Mouse (Mus musculus): ENCODE measurements around the gene Fbxl20. TPM values are rescaled to one million over a fixed set of nuclear protein-coding genes. Genes with fewer than 3 reads are reported as not detected.

Gene Fbxl20
- polyA plus RNA-seq, 1 experiment = 44.5 TPM

- TF ChIP-seq POLR2A (IDR thresholded peaks at IDR 0.05; ENCODE audit: insufficient read depth, low read length) (no peak), CTCF (IDR thresholded peaks at IDR 0.05; ENCODE audit: low read depth, low read length) (no peak), EP300 (IDR thresholded peaks at IDR 0.05; ENCODE audit: insufficient read depth, low read depth, low read length) (no peak)
- Histone ChIP-seq H3K4me1 (ENCODE audit: control insufficient read depth, insufficient read depth, low read length) (peaks cover 5% of the 10 kb centered on the region), H3K9me3 (replicated peaks; ENCODE audit: control insufficient read depth, insufficient read depth, low read length, poor library complexity, severe bottlenecking) (no peaks in the 10 kb centered on the region), H3K9ac (ENCODE audit: low read depth, poor library complexity, severe bottlenecking) (no peak overlapping the region), H3K36me3 (ENCODE audit: control insufficient read depth, insufficient read depth, low read length, poor library complexity, severe bottlenecking) (peaks cover 22% of the 10 kb centered on the region), H3K4me3 (ENCODE audit: low read depth, low read length) (no peak overlapping the region), H3K27me3 (ENCODE audit: control insufficient read depth, insufficient read depth, low read length, poor library complexity, severe bottlenecking) (no peaks in the 10 kb centered on the region), H3K27ac (ENCODE audit: insufficient read depth, low read length) (no peak overlapping the region)
Measured at GRCm38 (mm10) chr11:98034061-98034460, 116.1 kb downstream of the Fbxl20 start.

Other genes with a start within 250 kb of the Fbxl20 start
- gene Plxdc1, start 164.0 kb downstream of the Fbxl20 start, polyA plus RNA-seq (2011; ENCODE audit: insufficient read depth, insufficient read length, low read depth, missing spikeins) = 3.0 and 3.3 TPM in 2 replicates
- gene Arl5c, start 154.2 kb downstream of the Fbxl20 start, polyA plus RNA-seq (2011; ENCODE audit: insufficient read depth, insufficient read length, low read depth, missing spikeins) = 2.8 and 3.6 TPM in 2 replicates
- gene Cacnb1, start 127.4 kb downstream of the Fbxl20 start, polyA plus RNA-seq (2011; ENCODE audit: insufficient read depth, insufficient read length, low read depth, missing spikeins) = 5.2 and 6.3 TPM in 2 replicates
- gene Rpl19, start 123.7 kb downstream of the Fbxl20 start, polyA plus RNA-seq (2011; ENCODE audit: insufficient read depth, insufficient read length, low read depth, missing spikeins) = 2,020 and 2,244 TPM in 2 replicates
- gene Stac2, start 96.9 kb downstream of the Fbxl20 start, polyA plus RNA-seq (2011; ENCODE audit: insufficient read depth, insufficient read length, low read depth, missing spikeins) = 5.6 and 9.6 TPM in 2 replicates
- gene Med1, start 42.9 kb upstream of the Fbxl20 start, polyA plus RNA-seq (2011; ENCODE audit: insufficient read depth, insufficient read length, low read depth, missing spikeins) = 55.8 and 57.5 TPM in 2 replicates
- 52.5 and 53.6 TPM in 2 replicates for gene Cdk12, start 52.7 kb upstream of the Fbxl20 start, polyA plus RNA-seq (2011; ENCODE audit: insufficient read depth, insufficient read length, low read depth, missing spikeins)
- not detected in 2 replicates for gene Neurod2, start 179.2 kb upstream of the Fbxl20 start, polyA plus RNA-seq (2011; ENCODE audit: insufficient read depth, insufficient read length, low read depth, missing spikeins)
- gene Ppp1r1b, start 198.0 kb upstream of the Fbxl20 start, polyA plus RNA-seq (2011; ENCODE audit: insufficient read depth, insufficient read length, low read depth, missing spikeins) = 1.1 and 1.5 TPM in 2 replicates
- 12.2 and 16.8 TPM in 2 replicates for gene Stard3, start 208.0 kb upstream of the Fbxl20 start, polyA plus RNA-seq (2011; ENCODE audit: insufficient read depth, insufficient read length, low read depth, missing spikeins)
- gene Tcap, start 233.4 kb upstream of the Fbxl20 start, polyA plus RNA-seq (2011; ENCODE audit: insufficient read depth, insufficient read length, low read depth, missing spikeins) = not detected in 2 replicates
- gene Pnmt, start 236.0 kb upstream of the Fbxl20 start, polyA plus RNA-seq (2011; ENCODE audit: insufficient read depth, insufficient read length, low read depth, missing spikeins) = not detected in 2 replicates

Data from ES-Bruce4 (cell line).